Mouse (Mus musculus) ovary, postnatal 14 days (tissue): ENCODE data around the gene Anp32a.

Source experiments
- DNase-seq: peaks from one replicate; pipeline ENCODE4 v3.0.0; 2022; ENCODE audit warnings: low spot score

Gene Anp32a

GRCm38 (mm10) chr9:62407357-62408146 lies 66.5 kb downstream of the Anp32a start:
- DNase-seq = no peak

- no peak for DNase-seq
These were observed 77.6 kb downstream of the Anp32a start for GRCm38 (mm10) chr9:62418742-62419141.

GRCm38 (mm10) chr9:62420261-62420917 lies 79.3 kb downstream of the Anp32a start:
- DNase-seq = no peak

- peak; percentile 86 for DNase-seq
These were observed 79.9 kb downstream of the Anp32a start for GRCm38 (mm10) chr9:62421027-62421426.

GRCm38 (mm10) chr9:62421911-62422310 lies 80.8 kb downstream of the Anp32a start:
- DNase-seq = no peak

- DNase-seq = no peak
These were observed 81.8 kb downstream of the Anp32a start for GRCm38 (mm10) chr9:62422926-62423325.

GRCm38 (mm10) chr9:62423871-62424270 lies 82.8 kb downstream of the Anp32a start:
- DNase-seq = no peak

- no peak for DNase-seq
These were observed 84.2 kb downstream of the Anp32a start for GRCm38 (mm10) chr9:62425265-62425664.

- no peak for DNase-seq
These were observed 84.9 kb downstream of the Anp32a start for GRCm38 (mm10) chr9:62426021-62426420.

- DNase-seq = no peak
These were observed 85.4 kb downstream of the Anp32a start for GRCm38 (mm10) chr9:62426531-62426930.

- DNase-seq = no peak
These were observed 85.9 kb downstream of the Anp32a start for GRCm38 (mm10) chr9:62427010-62427409.
